Mouse (Mus musculus) gastrocnemius, adult 8-10 months (tissue): ENCODE data around the gene Mon1b. TPM values are rescaled to one million over a fixed set of nuclear protein-coding genes. Genes with fewer than 3 reads are reported as not detected.

ENCODE experiments used
- DNase-seq, 2 experiments: peaks; one replicate each; pipeline ENCODE4 v3.0.0; 2022; ENCODE audit warnings: low spot score in 2 of 2
- total RNA-seq, 4 experiments: library from RNA; stranded (reverse); gene quantifications; 2 replicates each; pipeline ENCODE4 v1.2.4; 2022

Gene Mon1b
- total RNA-seq, 4 experiments from 2014 or later: 2.4 to 3.4 (median 3.1) TPM

DNA sequence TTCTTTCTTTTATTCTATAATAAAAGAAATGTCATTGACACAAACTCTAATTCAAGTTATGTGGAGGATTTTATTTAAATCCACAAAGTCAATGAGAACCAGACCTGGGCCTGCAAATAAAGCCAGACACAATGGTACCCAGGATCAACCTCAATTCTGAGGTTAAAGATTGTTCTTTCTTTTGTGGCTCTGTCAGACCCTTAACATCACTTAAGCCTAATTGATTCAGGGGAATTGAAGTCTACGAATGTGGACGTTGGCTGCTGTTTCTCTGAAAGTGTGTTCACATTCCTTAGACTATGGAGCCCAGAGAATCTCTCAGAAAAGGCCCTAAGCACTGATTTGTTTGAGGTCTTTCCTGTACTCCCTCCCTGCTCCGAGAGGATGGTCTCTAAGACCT is 37.9 kb downstream of the Mon1b start:
- DNase-seq: no peak

DNA sequence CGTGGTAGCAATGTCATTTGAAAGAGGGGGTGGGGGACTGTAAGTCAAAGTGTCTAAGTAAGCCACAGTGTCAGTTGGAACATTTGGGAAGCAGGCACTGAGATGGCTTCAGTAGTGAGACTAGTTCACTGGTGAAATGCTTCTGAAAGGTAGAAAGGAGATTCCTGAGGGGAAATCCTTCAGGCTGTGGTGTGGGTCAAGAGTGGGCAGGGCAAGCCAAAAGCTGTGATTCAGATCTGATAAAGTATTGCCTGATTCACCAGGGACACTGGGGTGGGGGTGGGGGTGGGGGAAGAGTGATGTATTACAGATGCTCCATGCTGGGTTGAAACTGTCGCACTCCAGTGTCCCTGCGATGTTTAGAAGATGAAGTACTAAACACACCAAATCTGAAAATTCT is 39.2 kb downstream of the Mon1b start:
- no peak for DNase-seq

DNA sequence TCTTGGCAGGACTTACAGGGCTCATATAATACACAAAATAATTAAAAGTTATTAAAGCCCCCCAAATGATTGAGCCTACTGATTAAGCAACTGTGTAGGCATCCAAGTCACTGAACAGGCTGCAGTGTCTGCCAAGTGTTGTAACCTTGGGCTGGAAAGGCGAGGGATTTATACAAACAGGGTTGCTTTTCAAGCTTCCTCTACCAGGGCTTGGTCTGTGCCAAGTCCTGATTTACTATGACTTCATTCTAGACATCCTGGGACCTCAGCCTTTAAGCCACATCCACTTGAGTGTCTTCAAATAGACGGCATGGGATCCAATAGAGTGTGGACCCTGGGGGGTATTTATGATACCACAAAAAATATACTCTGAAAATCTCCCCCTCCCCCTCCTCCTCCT is 39.9 kb downstream of the Mon1b start:
- DNase-seq: no peak

DNA sequence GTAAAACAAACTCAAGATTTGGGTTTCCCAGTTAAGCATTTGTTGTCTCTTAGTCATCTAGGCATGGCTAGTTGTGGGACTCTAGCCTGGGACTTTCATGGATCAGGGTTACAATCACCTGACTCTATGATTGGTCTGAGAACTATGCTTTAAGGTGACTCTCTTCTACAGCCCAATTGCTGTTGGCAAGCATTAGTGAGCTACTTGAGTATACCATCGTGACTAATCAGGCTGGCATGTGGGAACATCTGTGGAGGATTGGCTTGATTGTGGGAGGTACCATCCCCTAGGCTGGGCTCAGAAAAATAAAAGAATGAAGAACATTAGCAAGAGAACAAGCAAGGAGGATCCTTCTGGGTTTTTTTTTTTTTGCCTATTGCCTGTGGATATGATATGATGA is 41.4 kb downstream of the Mon1b start:
- no peak for DNase-seq

DNA sequence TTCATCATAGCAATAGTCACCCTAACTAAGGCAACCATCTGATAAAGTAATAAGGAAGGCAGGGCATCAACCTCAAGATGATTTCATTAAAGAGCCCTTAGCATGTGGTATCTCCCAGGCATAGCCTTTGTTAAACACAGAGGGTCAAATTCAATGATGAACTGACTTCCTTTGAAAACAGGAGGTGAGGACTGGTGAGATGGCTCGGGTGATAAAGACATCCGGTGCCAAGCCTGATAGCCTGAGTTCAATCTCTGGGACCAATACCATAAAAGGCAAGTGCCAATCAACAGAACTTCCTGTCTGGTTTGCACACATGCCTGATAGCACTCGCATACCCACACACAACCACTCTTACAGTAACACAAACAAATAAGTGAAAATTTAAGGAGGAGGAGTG is 44.0 kb downstream of the Mon1b start:
- DNase-seq: no peak

DNA sequence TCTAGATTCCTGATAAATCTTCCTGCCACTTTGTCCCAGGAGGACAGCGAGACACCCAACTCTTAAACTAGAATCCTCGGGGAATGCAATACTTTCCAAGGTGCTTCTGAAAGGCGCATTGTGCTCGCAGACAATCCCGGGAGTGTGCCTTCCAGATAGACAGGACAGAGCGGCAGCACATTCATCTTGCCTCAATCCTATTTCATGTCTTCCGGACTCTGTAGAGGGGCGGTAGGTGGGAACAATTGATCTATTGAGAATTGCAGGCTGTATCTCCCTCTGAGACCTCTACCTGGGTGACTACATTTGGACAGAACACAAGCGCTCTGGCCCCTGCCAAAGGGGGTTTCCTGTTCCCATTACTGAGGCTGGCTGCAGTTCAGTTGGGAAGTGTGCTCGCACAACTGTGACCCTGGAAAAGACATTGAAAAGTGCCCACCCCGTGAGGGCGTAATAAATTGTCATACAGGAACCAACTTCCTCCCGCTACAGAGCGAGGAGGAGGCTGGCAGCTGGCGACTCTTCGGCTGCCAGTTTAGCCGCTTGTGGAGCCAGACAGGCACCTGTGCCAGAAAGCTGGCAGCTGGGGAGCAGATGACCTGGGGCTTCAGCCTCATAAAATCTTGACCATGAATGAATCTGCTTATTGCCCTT is 52.6 kb downstream of the Mon1b start:
- DNase-seq: no peak

DNA sequence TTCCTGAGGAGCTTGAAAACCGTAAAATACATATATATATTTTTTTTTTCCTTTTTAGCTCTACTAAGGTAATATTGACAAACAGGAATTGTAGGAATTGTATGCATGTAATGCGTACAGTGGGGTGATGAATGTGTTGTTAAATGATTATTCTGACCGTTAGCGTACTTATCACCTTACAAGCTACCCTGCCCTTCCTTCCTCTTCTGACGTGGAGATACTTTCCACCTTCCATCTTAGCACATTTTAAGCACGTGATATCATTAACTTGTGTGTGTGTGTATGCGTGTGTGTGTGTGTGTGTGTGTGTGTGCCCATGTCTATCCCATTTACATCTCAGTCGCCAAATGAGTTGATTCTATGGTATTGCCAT is 53.1 kb downstream of the Mon1b start:
- DNase-seq: no peak

DNA sequence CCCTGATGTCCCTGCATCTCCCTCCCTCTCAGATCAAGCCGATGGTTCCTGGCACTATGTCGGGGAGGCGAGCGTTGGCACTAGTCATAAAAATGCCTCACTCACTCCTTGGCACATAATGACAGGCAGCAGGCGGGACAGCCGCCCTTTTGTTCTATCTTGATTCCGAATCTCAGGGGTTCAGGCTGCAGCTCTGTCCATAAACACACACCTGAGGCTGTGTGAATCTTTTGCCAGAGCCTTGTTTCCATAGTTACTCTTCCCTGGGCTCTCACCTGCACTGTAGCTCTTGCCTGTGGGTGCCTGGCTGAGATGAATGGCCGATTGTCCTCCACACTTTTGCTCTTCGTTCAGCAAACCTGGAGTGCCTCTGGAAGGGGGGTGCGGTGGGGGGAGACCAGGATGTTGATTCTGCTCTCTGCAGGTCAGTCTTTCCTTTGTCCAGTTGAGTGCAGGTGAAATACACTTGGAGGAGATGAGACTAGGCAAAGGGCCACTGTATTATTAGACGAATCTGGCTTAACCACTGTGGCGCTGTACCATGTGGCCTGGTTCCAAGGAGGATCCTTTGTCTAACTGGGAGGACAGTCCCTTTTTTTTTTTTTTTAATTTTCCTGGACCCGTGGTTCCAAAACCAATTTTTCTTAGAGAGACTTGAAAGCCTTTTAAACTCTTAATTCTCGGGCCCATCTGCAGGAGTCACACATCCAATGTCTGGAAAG is 56.4 kb downstream of the Mon1b start:
- no peak for DNase-seq

Other genes with a start within 250 kb of the Mon1b start
- gene Syce1l, start 7.6 kb downstream of the Mon1b start, total RNA-seq: not detected
- under 1 TPM in 3 of 4 experiments, not detected in 1; 0.09 to 0.17 (median 0.13) TPM for gene Adamts18, start 213.2 kb downstream of the Mon1b start, total RNA-seq